Mouse (Mus musculus) forebrain, embryonic 14.5 days (tissue): ENCODE data around the gene Plxna2. TPM values are rescaled to one million over a fixed set of nuclear protein-coding genes. Genes with fewer than 3 reads are reported as not detected.

Experiments
- ATAC-seq: fragments of 200-750 bp; cut with Nextera tagmentation; 2 replicates; pipeline ENCODE4 v1.8.0; 2017; ENCODE audit warnings: mild to moderate bottlenecking, moderate library complexity
- DNase-seq: peaks from one replicate; pipeline ENCODE4 v3.0.0-alpha.2; 2015; ENCODE audit warnings: low spot score
- H3K27ac ChIP-seq: fragments of 300-500 bp; sonication (generic); 2 replicates; pipeline ENCODE4 v1.5.1; 2014; ENCODE audit warnings: low read depth, mild to moderate bottlenecking, control low read depth, low read length, moderate library complexity
- H3K27me3 ChIP-seq: fragments of 300-500 bp; sonication (generic); replicated peaks from 2 replicates; pipeline ENCODE4 v1.6.1; 2014; ENCODE audit warnings: low read length, control low read depth, mixed read lengths; ENCODE audit not compliant: control insufficient read depth, insufficient read depth
- H3K36me3 ChIP-seq: fragments of 300-500 bp; sonication (generic); 2 replicates; pipeline ENCODE4 v1.6.1; 2014; ENCODE audit warnings: low read length, control low read depth; ENCODE audit not compliant: control insufficient read depth, insufficient read depth
- H3K4me1 ChIP-seq: fragments of 300-500 bp; sonication (generic); 2 replicates; pipeline ENCODE4 v1.6.1; 2014; ENCODE audit warnings: antibody characterized with exemption, low read length, control low read depth; ENCODE audit not compliant: control insufficient read depth, insufficient read depth
- H3K4me2 ChIP-seq: fragments of 300-500 bp; sonication (generic); 2 replicates; pipeline ENCODE4 v1.6.1; 2014; ENCODE audit warnings: mild to moderate bottlenecking, control low read depth, low read length
- H3K4me3 ChIP-seq: fragments of 300-500 bp; sonication (generic); 2 replicates; pipeline ENCODE4 v1.5.1; 2014; ENCODE audit warnings: low read depth, low read length, control low read depth
- H3K9ac ChIP-seq: fragments of 300-500 bp; sonication (generic); 2 replicates; pipeline ENCODE4 v1.6.1; 2014; ENCODE audit warnings: mild to moderate bottlenecking, low read length, control low read depth, moderate library complexity
- H3K9me3 ChIP-seq: fragments of 300-500 bp; sonication (generic); replicated peaks from 2 replicates; pipeline ENCODE4 v1.6.1; 2016; ENCODE audit warnings: low read length, control low read depth, mixed read lengths; ENCODE audit not compliant: control insufficient read depth
- WGBS: fragments of 180-500 bp; shearing (Covaris S2); extraction: QIAGEN DNeasy Blood & Tissue Kit; methylation state at CpG from one replicate; pipeline ENCODE4 v1.1.7; 2014; 5-methylcytosine and 5-hydroxymethylcytosine counted together
- polyA plus RNA-seq: library from polyadenylated mRNA; unstranded; fragments of >200 nt; fragmentation: Nextera tagmentation; extraction: Ambion mirVana; gene quantifications from 2 replicates; pipeline ENCODE4 v1.2.1, GENCODE M21; 2014

Gene Plxna2
- polyA plus RNA-seq, 1 experiment from 2014 or later, result 54.7 TPM

DNA sequence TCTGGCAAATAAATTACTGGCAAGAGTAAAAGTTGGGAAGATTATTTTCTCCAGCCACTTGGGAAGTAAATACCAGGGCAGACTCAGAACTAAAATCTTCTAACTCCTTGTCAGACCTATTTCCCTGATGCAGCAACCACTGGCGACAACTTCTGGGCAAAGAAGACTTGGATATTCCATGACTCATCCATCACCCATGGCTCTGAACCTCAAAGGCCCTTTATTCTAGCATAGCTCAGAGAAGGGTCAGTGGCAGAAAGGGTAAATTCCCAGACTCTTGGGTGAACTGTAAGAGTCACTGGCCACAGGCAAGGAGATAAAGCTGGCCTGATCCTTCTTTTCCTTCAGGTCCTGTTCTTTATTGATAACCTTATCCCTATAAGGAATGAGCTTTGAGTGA is 163.5 kb downstream of the Plxna2 start:
- no peaks in the 10 kb centered on the region for H3K27me3 ChIP-seq
- DNase-seq (no peak), ATAC-seq (no peak)
- WGBS, result 84% methylated on average over 1 of the region's 1 CpGs
- H3K9ac ChIP-seq, result no peak overlapping the region
- no peak overlapping the region for H3K27ac ChIP-seq
- peaks cover 79% of the 10 kb centered on the region for H3K36me3 ChIP-seq
- H3K4me3 ChIP-seq, result no peak overlapping the region
- H3K9me3 ChIP-seq, result no peaks in the 10 kb centered on the region
- H3K4me2 ChIP-seq, result no peak overlapping the region
- no peaks in the 10 kb centered on the region for H3K4me1 ChIP-seq

GRCm38 (mm10) chr1:194782325-194782724 is 164.3 kb downstream of the Plxna2 start:
- H3K9ac ChIP-seq, result no peak overlapping the region
- H3K4me1 ChIP-seq, result no peaks in the 10 kb centered on the region
- WGBS, result 32% methylated on average over 3 of the region's 3 CpGs
- no peaks in the 10 kb centered on the region for H3K9me3 ChIP-seq
- no peak overlapping the region for H3K27ac ChIP-seq
- no peak for DNase-seq
- H3K36me3 ChIP-seq, result peaks cover 80% of the 10 kb centered on the region
- H3K4me3 ChIP-seq, result no peak overlapping the region
- no peak overlapping the region for H3K4me2 ChIP-seq
- no peak for ATAC-seq
- no peaks in the 10 kb centered on the region for H3K27me3 ChIP-seq

GRCm38 (mm10) chr1:194787626-194788025 is 169.6 kb downstream of the Plxna2 start:
- no peaks in the 10 kb centered on the region for H3K27me3 ChIP-seq
- no peak overlapping the region for H3K4me2 ChIP-seq
- no peak overlapping the region for H3K27ac ChIP-seq
- no peaks in the 10 kb centered on the region for H3K4me1 ChIP-seq
- H3K9me3 ChIP-seq, result no peaks in the 10 kb centered on the region
- 89% methylated on average over 2 of the region's 2 CpGs for WGBS
- peaks cover 90% of the 10 kb centered on the region for H3K36me3 ChIP-seq
- ATAC-seq (no peak), DNase-seq (no peak)
- no peak overlapping the region for H3K9ac ChIP-seq
- no peak overlapping the region for H3K4me3 ChIP-seq

GRCm38 (mm10) chr1:194793226-194793924 is 175.4 kb downstream of the Plxna2 start:
- Histone ChIP-seq H3K27me3 (no peaks in the 10 kb centered on the region), H3K27ac (no peak overlapping the region), H3K9me3 (no peaks in the 10 kb centered on the region), H3K4me2 (no peak overlapping the region), H3K4me1 (no peaks in the 10 kb centered on the region), H3K9ac (no peak overlapping the region), H3K4me3 (no peak overlapping the region), H3K36me3 (peaks cover 99% of the 10 kb centered on the region)
- DNase-seq (peak; percentile 37), ATAC-seq (no peak; the same call in 1 of the 2 replicates)
- 73% methylated on average over 8 of the region's 8 CpGs for WGBS

GRCm38 (mm10) chr1:194795316-194795715 is 177.3 kb downstream of the Plxna2 start:
- 81% methylated on average over 3 of the region's 3 CpGs for WGBS

DNA sequence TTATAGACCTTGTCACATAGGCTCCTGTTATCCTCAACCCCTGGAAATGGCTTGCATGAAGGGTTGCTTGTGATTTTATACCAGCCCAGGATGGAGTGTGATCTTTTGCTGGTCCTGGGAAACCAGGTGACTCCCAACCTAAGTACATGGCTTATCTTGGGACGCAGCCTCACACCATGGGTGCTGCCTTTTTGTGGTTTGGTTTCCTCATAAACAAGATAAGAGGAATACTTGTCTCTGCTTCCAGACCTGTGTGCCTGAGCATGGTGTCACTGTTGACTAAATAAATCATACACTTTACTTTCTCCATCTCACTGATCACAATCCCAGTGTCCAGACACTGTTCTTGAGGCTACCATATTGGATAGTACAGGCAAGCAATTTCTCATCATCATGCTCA is 179.8 kb downstream of the Plxna2 start:
- no peaks in the 10 kb centered on the region for H3K4me1 ChIP-seq
- peaks cover 99% of the 10 kb centered on the region for H3K36me3 ChIP-seq
- no peak overlapping the region for H3K4me2 ChIP-seq
- H3K27ac ChIP-seq, result no peak overlapping the region
- DNase-seq, result no peak
- no peak overlapping the region for H3K4me3 ChIP-seq
- 93% methylated on average over 1 of the region's 1 CpGs for whole genome bisulfite sequencing
- no peaks in the 10 kb centered on the region for H3K27me3 ChIP-seq
- H3K9ac ChIP-seq, result no peak overlapping the region
- no peaks in the 10 kb centered on the region for H3K9me3 ChIP-seq
- no peak for ATAC-seq

More at GRCm38 (mm10) chr1:194795316-194795715, 177.3 kb downstream of the Plxna2 start:
- Histone ChIP-seq H3K4me3 (no peak overlapping the region), H3K4me2 (no peak overlapping the region), H3K27me3 (no peaks in the 10 kb centered on the region), H3K27ac (no peak overlapping the region), H3K9ac (no peak overlapping the region), H3K36me3 (peaks cover 99% of the 10 kb centered on the region), H3K4me1 (no peaks in the 10 kb centered on the region), H3K9me3 (no peaks in the 10 kb centered on the region)
- ATAC-seq (no peak), DNase-seq (no peak)

- Histone ChIP-seq H3K36me3 (peaks cover 99% of the 10 kb centered on the region), H3K9ac (no peak overlapping the region), H3K4me2 (no peak overlapping the region), H3K4me3 (no peak overlapping the region), H3K4me1 (no peaks in the 10 kb centered on the region), H3K27me3 (no peaks in the 10 kb centered on the region), H3K27ac (no peak overlapping the region), H3K9me3 (no peaks in the 10 kb centered on the region)
- ATAC-seq (no peak), DNase-seq (peak; percentile 27)
Observed at GRCm38 (mm10) chr1:194798511-194798910, 180.5 kb downstream of the Plxna2 start.

DNA sequence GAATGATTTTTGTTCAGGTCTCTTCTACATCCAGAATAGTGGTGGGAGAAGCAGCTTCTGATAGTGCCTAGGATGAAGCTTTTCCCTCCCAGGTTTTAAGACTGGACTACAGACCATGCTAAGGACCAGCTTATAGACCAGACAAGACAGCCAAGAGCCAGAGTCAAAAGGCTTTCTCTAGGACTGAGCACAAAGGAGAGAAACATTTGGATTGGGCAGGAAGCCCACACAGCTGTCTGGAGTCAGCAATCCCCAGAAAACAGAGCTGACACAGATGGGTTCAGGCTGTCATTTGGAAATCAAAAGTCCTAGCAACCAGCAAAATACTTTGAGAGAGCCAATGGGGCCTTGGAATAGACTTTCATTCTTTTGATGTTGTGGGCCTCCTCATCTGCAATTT is 190.2 kb downstream of the Plxna2 start:
- H3K4me3 ChIP-seq, result no peak overlapping the region
- ATAC-seq (no peak), DNase-seq (no peak)
- peaks cover 95% of the 10 kb centered on the region for H3K36me3 ChIP-seq
- H3K4me1 ChIP-seq, result no peaks in the 10 kb centered on the region
- no peak overlapping the region for H3K27ac ChIP-seq
- H3K4me2 ChIP-seq, result no peak overlapping the region
- no peaks in the 10 kb centered on the region for H3K9me3 ChIP-seq
- H3K9ac ChIP-seq, result no peak overlapping the region
- no peaks in the 10 kb centered on the region for H3K27me3 ChIP-seq

- Histone ChIP-seq H3K27me3 (no peaks in the 10 kb centered on the region), H3K27ac (no peak overlapping the region), H3K4me3 (no peak overlapping the region), H3K4me2 (no peak overlapping the region), H3K9ac (no peak overlapping the region), H3K4me1 (no peaks in the 10 kb centered on the region), H3K36me3 (peaks cover 96% of the 10 kb centered on the region), H3K9me3 (no peaks in the 10 kb centered on the region)
- DNase-seq (no peak), ATAC-seq (no peak)
Observed at GRCm38 (mm10) chr1:194808681-194809080, 190.7 kb downstream of the Plxna2 start.
